Mouse (Mus musculus): ENCODE measurements around the gene Dll3. TPM values are rescaled to one million over a fixed set of nuclear protein-coding genes. Genes with fewer than 3 reads are reported as not detected.

Gene Dll3
- polyA plus RNA-seq, 1 experiment from 2014 or later = 0.24 TPM

GRCm38 (mm10) chr7:28277615-28278278 lies 24.3 kb downstream of the Dll3 start, which contains the start of gene Eid2b:
Gene Eid2b, plus strand, starts transcription at chr7:28277739.
- peak; percentile 84 for ATAC-seq
- Histone ChIP-seq H3K27me3 (replicated peaks; ENCODE audit: insufficient read depth, low read length) (no peaks in the 10 kb centered on the region), H3K36me3 (ENCODE audit: insufficient read depth, low read length) (no peaks in the 10 kb centered on the region), H3K4me1 (ENCODE audit: insufficient read depth, low read depth, low read length) (no peaks in the 10 kb centered on the region), H3K9ac (replicated peaks; ENCODE audit: low read depth) (peak within 1 kb of the TSS; percentile 83), H3K4me3 (ENCODE audit: low read depth, low read length) (peak within 1 kb of the TSS; percentile 67), H3K27ac (ENCODE audit: low read length) (peak within 1 kb of the TSS; percentile 76), H3K4me2 (replicated peaks; ENCODE audit: low read depth, low read length) (peak within 1 kb of the TSS; percentile 88), H3K9me3 (ENCODE audit: low read length) (no peaks in the 10 kb centered on the region)
- peak; percentile 95 for DNase-seq (ENCODE audit: low spot score)
- WGBS = 2% methylated on average over 67 of the region's 68 CpGs
- no peak for TF ChIP-seq EP300 (IDR thresholded peaks at IDR 0.05)
- TF ChIP-seq CTCF (IDR thresholded peaks at IDR 0.05) = peak; percentile 91

- DNase-seq (ENCODE audit: low spot score) (no peak), ATAC-seq (no peak)
- TF ChIP-seq EP300 (IDR thresholded peaks at IDR 0.05) (no peak), CTCF (IDR thresholded peaks at IDR 0.05) (no peak)
- Histone ChIP-seq H3K9ac (replicated peaks; ENCODE audit: low read depth) (no peak overlapping the region), H3K27me3 (replicated peaks; ENCODE audit: insufficient read depth, low read length) (no peaks in the 10 kb centered on the region), H3K36me3 (ENCODE audit: insufficient read depth, low read length) (no peaks in the 10 kb centered on the region), H3K9me3 (ENCODE audit: low read length) (no peaks in the 10 kb centered on the region), H3K4me2 (replicated peaks; ENCODE audit: low read depth, low read length) (no peak overlapping the region), H3K27ac (ENCODE audit: low read length) (no peak overlapping the region), H3K4me1 (ENCODE audit: insufficient read depth, low read depth, low read length) (no peaks in the 10 kb centered on the region), H3K4me3 (ENCODE audit: low read depth, low read length) (peak overlapping the region; percentile 67; the same call in 1 of the 2 replicates)
- 55% methylated on average over 8 of the region's 8 CpGs for WGBS
Observed at GRCm38 (mm10) chr7:28277237-28277614, 24.8 kb downstream of the Dll3 start.

- H3K27ac ChIP-seq (ENCODE audit: low read length) = no peak overlapping the region
- H3K9ac ChIP-seq (replicated peaks; ENCODE audit: low read depth) = no peak overlapping the region
- H3K4me2 ChIP-seq (replicated peaks; ENCODE audit: low read depth, low read length) = no peak overlapping the region
- ATAC-seq (no peak), DNase-seq (ENCODE audit: low spot score) (no peak)
- no peaks in the 10 kb centered on the region for H3K4me1 ChIP-seq (ENCODE audit: insufficient read depth, low read depth, low read length)
- no peak overlapping the region for H3K4me3 ChIP-seq (ENCODE audit: low read depth, low read length)
- H3K9me3 ChIP-seq (ENCODE audit: low read length) = no peaks in the 10 kb centered on the region
- no peaks in the 10 kb centered on the region for H3K36me3 ChIP-seq (ENCODE audit: insufficient read depth, low read length)
- 68% methylated on average over 3 of the region's 3 CpGs for WGBS
- TF ChIP-seq CTCF (IDR thresholded peaks at IDR 0.05) = peak; percentile 19; the same call in 1 of the 2 replicates
- TF ChIP-seq EP300 (IDR thresholded peaks at IDR 0.05) = no peak
- no peaks in the 10 kb centered on the region for H3K27me3 ChIP-seq (replicated peaks; ENCODE audit: insufficient read depth, low read length)
Observed at GRCm38 (mm10) chr7:28271761-28272160, 30.3 kb downstream of the Dll3 start.

- Histone ChIP-seq H3K4me2 (replicated peaks; ENCODE audit: low read depth, low read length) (no peak overlapping the region), H3K4me1 (ENCODE audit: insufficient read depth, low read depth, low read length) (no peaks in the 10 kb centered on the region), H3K9ac (replicated peaks; ENCODE audit: low read depth) (no peak overlapping the region), H3K27me3 (replicated peaks; ENCODE audit: insufficient read depth, low read length) (no peaks in the 10 kb centered on the region), H3K27ac (ENCODE audit: low read length) (no peak overlapping the region), H3K36me3 (ENCODE audit: insufficient read depth, low read length) (no peaks in the 10 kb centered on the region), H3K9me3 (ENCODE audit: low read length) (no peaks in the 10 kb centered on the region), H3K4me3 (ENCODE audit: low read depth, low read length) (no peak overlapping the region)
- peak; percentile 46 for TF ChIP-seq CTCF (IDR thresholded peaks at IDR 0.05)
- no peak for TF ChIP-seq EP300 (IDR thresholded peaks at IDR 0.05)
- DNase-seq (ENCODE audit: low spot score) (no peak), ATAC-seq (no peak)
- WGBS = 93% methylated on average over 12 of the region's 12 CpGs
Observed at GRCm38 (mm10) chr7:28269355-28269754, 32.7 kb downstream of the Dll3 start.

GRCm38 (mm10) chr7:28268576-28268975 lies 33.5 kb downstream of the Dll3 start:
- ATAC-seq = no peak
- no peak for TF ChIP-seq CTCF (IDR thresholded peaks at IDR 0.05)
- TF ChIP-seq EP300 (IDR thresholded peaks at IDR 0.05) = no peak
- Histone ChIP-seq H3K27me3 (replicated peaks; ENCODE audit: insufficient read depth, low read length) (no peaks in the 10 kb centered on the region), H3K27ac (ENCODE audit: low read length) (0 out of 2 replicates have a peak overlapping the region, but pooled peaks have one; percentile 85), H3K9me3 (ENCODE audit: low read length) (no peaks in the 10 kb centered on the region), H3K4me1 (ENCODE audit: insufficient read depth, low read depth, low read length) (no peaks in the 10 kb centered on the region), H3K36me3 (ENCODE audit: insufficient read depth, low read length) (no peaks in the 10 kb centered on the region), H3K4me2 (replicated peaks; ENCODE audit: low read depth, low read length) (peak overlapping the region; percentile 83), H3K4me3 (ENCODE audit: low read depth, low read length) (peak overlapping the region; percentile 75), H3K9ac (replicated peaks; ENCODE audit: low read depth) (peak overlapping the region; percentile 70)
- no peak for DNase-seq (ENCODE audit: low spot score)
- 24% methylated on average over 16 of the region's 16 CpGs for WGBS

GRCm38 (mm10) chr7:28268042-28268531 lies 34.0 kb downstream of the Dll3 start:
- 2% methylated on average over 36 of the region's 62 CpGs for WGBS
- H3K9ac ChIP-seq (replicated peaks; ENCODE audit: low read depth) = peak overlapping the region; percentile 70
- TF ChIP-seq EP300 (IDR thresholded peaks at IDR 0.05) (no peak), CTCF (IDR thresholded peaks at IDR 0.05) (no peak)
- H3K4me1 ChIP-seq (ENCODE audit: insufficient read depth, low read depth, low read length) = no peaks in the 10 kb centered on the region
- no peaks in the 10 kb centered on the region for H3K9me3 ChIP-seq (ENCODE audit: low read length)
- H3K4me2 ChIP-seq (replicated peaks; ENCODE audit: low read depth, low read length) = peak overlapping the region; percentile 83
- peak overlapping the region; percentile 85 for H3K27ac ChIP-seq (ENCODE audit: low read length)
- no peaks in the 10 kb centered on the region for H3K36me3 ChIP-seq (ENCODE audit: insufficient read depth, low read length)
- ATAC-seq = peak; percentile 78
- H3K27me3 ChIP-seq (replicated peaks; ENCODE audit: insufficient read depth, low read length) = no peaks in the 10 kb centered on the region
- H3K4me3 ChIP-seq (ENCODE audit: low read depth, low read length) = peak overlapping the region; percentile 75
- peak; percentile 51 for DNase-seq (ENCODE audit: low spot score)
